Mouse (Mus musculus) cerebellum, adult 2 months (tissue): Measurements from ENCODE around the gene Coro6. TPM values are rescaled to one million over a fixed set of nuclear protein-coding genes. Genes with fewer than 3 reads are reported as not detected.

Experiments
- DNase-seq, 2 experiments: peaks; one replicate each; pipeline ENCODE4 v3.0.0; 2021
- H3K27ac ChIP-seq: fragments of 200-500 bp; 2 replicates; pipeline ENCODE4 v1.5.1; 2012; ENCODE audit warnings: low read length, control low read depth, inconsistent platforms; ENCODE audit not compliant: insufficient read depth
- H3K27me3 ChIP-seq: fragments of 200-500 bp; 2 replicates; pipeline ENCODE4 v1.6.1; 2012; ENCODE audit warnings: inconsistent platforms, mild to moderate bottlenecking, low read length, moderate library complexity; ENCODE audit not compliant: control insufficient read depth, insufficient read depth
- H3K4me1 ChIP-seq: fragments of 200-500 bp; 2 replicates; pipeline ENCODE4 v1.6.1; 2011; ENCODE audit warnings: low read length; ENCODE audit not compliant: control insufficient read depth, insufficient read depth
- H3K4me3 ChIP-seq: fragments of 200-500 bp; replicated peaks from 2 replicates; pipeline ENCODE3; 2011; ENCODE audit warnings: mild to moderate bottlenecking, low read depth, low read length, control low read depth; ENCODE audit not compliant: insufficient read depth
- CTCF ChIP-seq: fragments of 200-500 bp; IDR thresholded peaks from 2 replicates; pipeline ENCODE4 v1.5.1; 2011; ENCODE audit warnings: low read depth, mild to moderate bottlenecking, control low read depth, low read length, moderate library complexity, borderline replicate concordance; ENCODE audit not compliant: insufficient read depth
- POLR2A ChIP-seq: fragments of 200-500 bp; IDR thresholded peaks from 2 replicates; pipeline ENCODE4 v1.6.1; 2011; ENCODE audit warnings: low read length, control low read depth, borderline replicate concordance; ENCODE audit not compliant: insufficient read depth
- WGBS: fragments of 180-500 bp; shearing (Covaris S2); methylation state at CpG from one replicate; pipeline ENCODE4 v1.1.7; 2018; 5-methylcytosine and 5-hydroxymethylcytosine counted together
- polyA plus RNA-seq: library from polyadenylated mRNA; depleted of rRNA; stranded (reverse); fragments of >200 nt; gene quantifications from 2 replicates; pipeline ENCODE4 v1.2.3, GENCODE M21; 2012; rRNA removed

Coro6 gene
- polyA plus RNA-seq: 134 and 148 TPM in 2 replicates

- Histone ChIP-seq H3K27me3 (no peaks in the 10 kb centered on the region), H3K4me3 (peak within 1 kb of the TSS; percentile 59), H3K27ac (no peak within 1 kb of the TSS), H3K4me1 (no peaks in the 10 kb centered on the region)
- peak; percentile 55 to 58 for DNase-seq
- under 1% methylated on average over 72 of the region's 73 CpGs for WGBS
- TF ChIP-seq CTCF (no peak), POLR2A (no peak)
These were observed at the start of gene Coro6 for GRCm38 (mm10) chr11:77462283-77463100. TSS of gene Coro6 (plus strand) at chr11:77462411.

- 61% methylated on average over 2 of the region's 2 CpGs for WGBS
- no peaks in the 10 kb centered on the region for H3K27me3 ChIP-seq
- no peak overlapping the region for H3K4me3 ChIP-seq
- no peaks in the 10 kb centered on the region for H3K4me1 ChIP-seq
- no peak for DNase-seq
- TF ChIP-seq CTCF: no peak
- TF ChIP-seq POLR2A: no peak
- no peak overlapping the region for H3K27ac ChIP-seq
These were observed 47.9 kb upstream of the Coro6 start for GRCm38 (mm10) chr11:77414141-77414839.

- WGBS: 78% methylated on average over 4 of the region's 4 CpGs
- no peak overlapping the region for H3K4me3 ChIP-seq
- no peak overlapping the region for H3K27ac ChIP-seq
- TF ChIP-seq CTCF (no peak), POLR2A (no peak)
- no peak for DNase-seq
- no peaks in the 10 kb centered on the region for H3K4me1 ChIP-seq
- no peaks in the 10 kb centered on the region for H3K27me3 ChIP-seq
These were observed 45.8 kb upstream of the Coro6 start for GRCm38 (mm10) chr11:77416212-77417000.

- no peak for DNase-seq
- no peak for TF ChIP-seq CTCF
These were observed 44.2 kb upstream of the Coro6 start for GRCm38 (mm10) chr11:77418021-77418420.

GRCm38 (mm10) chr11:77423175-77423859, 38.9 kb upstream of the Coro6 start:
- 44% methylated on average over 4 of the region's 4 CpGs for WGBS

More at GRCm38 (mm10) chr11:77418021-77418420, 44.2 kb upstream of the Coro6 start:
- H3K4me3 ChIP-seq: no peak overlapping the region
- H3K27ac ChIP-seq: no peak overlapping the region
- no peaks in the 10 kb centered on the region for H3K27me3 ChIP-seq
- WGBS: 95% methylated on average over 4 of the region's 4 CpGs
- H3K4me1 ChIP-seq: no peaks in the 10 kb centered on the region

GRCm38 (mm10) chr11:77428446-77428845, 33.8 kb upstream of the Coro6 start:
- Histone ChIP-seq H3K27me3 (no peaks in the 10 kb centered on the region), H3K4me1 (no peaks in the 10 kb centered on the region), H3K4me3 (no peak overlapping the region), H3K27ac (no peak overlapping the region)
- WGBS: 73% methylated on average over 1 of the region's 1 CpGs
- DNase-seq: no peak
- no peak for TF ChIP-seq CTCF
- TF ChIP-seq POLR2A: no peak

More at GRCm38 (mm10) chr11:77423175-77423859, 38.9 kb upstream of the Coro6 start:
- TF ChIP-seq POLR2A: no peak
- no peak for TF ChIP-seq CTCF
- H3K4me3 ChIP-seq: no peak overlapping the region
- H3K27ac ChIP-seq: no peak overlapping the region
- H3K4me1 ChIP-seq: no peaks in the 10 kb centered on the region
- no peak for DNase-seq
- H3K27me3 ChIP-seq: no peaks in the 10 kb centered on the region

GRCm38 (mm10) chr11:77437026-77437425, 25.2 kb upstream of the Coro6 start:
- no peaks in the 10 kb centered on the region; the same call in 1 of the 2 replicates for H3K4me1 ChIP-seq
- no peak for TF ChIP-seq CTCF
- no peak for TF ChIP-seq POLR2A
- H3K27me3 ChIP-seq: no peaks in the 10 kb centered on the region
- H3K4me3 ChIP-seq: no peak overlapping the region
- H3K27ac ChIP-seq: no peak overlapping the region
- DNase-seq: no peak
- WGBS: 90% methylated on average over 2 of the region's 2 CpGs
